8 mouse cellular contexts compared by ENCODE assay signal in the genomic region with DNA sequence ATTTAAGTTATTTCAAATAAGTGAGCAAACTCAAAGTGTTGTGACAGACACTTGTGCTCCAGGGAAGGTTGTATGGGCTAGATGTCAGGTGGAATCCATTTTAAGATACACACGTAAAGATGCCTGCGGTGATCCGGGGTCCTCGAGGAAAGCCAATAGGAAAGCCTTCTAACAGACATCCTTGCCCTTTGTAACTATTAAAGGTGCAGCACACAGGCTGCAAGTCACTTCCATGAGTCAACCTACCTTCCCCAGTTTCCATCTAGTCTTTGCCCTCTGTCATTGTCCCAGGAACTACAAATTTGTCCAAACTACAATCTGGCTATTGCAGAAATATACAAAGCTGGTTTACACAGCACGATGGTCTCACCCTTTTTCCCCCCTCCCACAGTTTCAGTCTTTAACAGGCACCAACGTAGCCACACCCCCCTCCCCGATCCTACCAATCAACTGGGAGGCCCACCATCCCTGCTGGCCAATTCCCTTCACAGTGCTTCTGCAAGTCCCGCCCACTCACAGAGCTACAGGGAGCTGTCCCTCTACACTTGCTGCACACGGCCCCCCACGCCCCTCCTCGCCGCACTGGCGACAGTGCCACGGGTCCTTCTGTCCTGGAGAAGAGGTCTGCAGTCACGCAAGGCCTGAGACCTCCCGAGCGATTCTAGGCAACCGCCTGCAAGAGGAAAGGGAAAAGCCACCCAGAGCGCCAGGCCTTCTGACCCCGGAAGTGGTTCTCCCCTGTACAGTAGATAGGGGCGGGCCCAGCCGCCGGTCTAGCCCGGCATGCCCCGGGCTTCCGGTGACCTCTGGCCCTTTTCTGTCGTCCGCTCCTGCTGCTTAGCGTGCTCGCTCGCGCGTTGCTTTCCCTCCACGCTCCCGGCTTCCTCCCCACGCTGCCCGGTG. TPM values are rescaled to one million over a fixed set of nuclear protein-coding genes. Genes with fewer than 3 reads are reported as not detected.
DNase-seq lines count a peak whose midpoint lies in the region; ATAC-seq and TF ChIP-seq lines count a peak whose summit lies in the region.

A gene (plus strand): TSS at position 791 of the 903 bp plus-strand sequence.

- DNase-seq in gastrocnemius, adult 8-10 months (ENCODE audit: low spot score in 2 of 2), result peak; percentile 88 to 89
- DNase-seq in hindlimb bud, embryonic 11.5 days (ENCODE audit: extremely low spot score, low read depth, low spot score), result peak; percentile 95
- DNase-seq in left cerebral cortex, adult 8-10 months (ENCODE audit: low spot score in 2 of 2), result peak; percentile 90 to 97
- DNase-seq in right cerebral cortex, postnatal 10 days (ENCODE audit: low spot score in 2 of 2), result peak; percentile 97 to 98
- peak; percentile 86 for DNase-seq in urinary bladder, postnatal 25 days (ENCODE audit: low spot score)

- peak; percentile 37; the same call in 1 of the 2 replicates for TF ChIP-seq POLR2A in cortical plate, adult 2 months (IDR thresholded peaks at IDR 0.05; ENCODE audit: extremely low read depth, insufficient read depth, low read length)

- no peaks in the 10 kb centered on the region for H3K27me3 ChIP-seq in megakaryocyte, embryonic 14.5 days (replicated peaks)

- ATAC-seq in activated CD4-positive, CD25-positive, alpha-beta regulatory T cell, adult 4 months, result peak; percentile 94

- H3K4me3 ChIP-seq in cortical plate, adult 2 months (ENCODE audit: insufficient read depth, low read length), result peak within 1 kb of the TSS; percentile 56
- peak within 1 kb of the TSS; percentile 95 for H3K4me3 ChIP-seq in megakaryocyte, embryonic 14.5 days (replicated peaks)

- H3K36me3 ChIP-seq in megakaryocyte, embryonic 14.5 days (replicated peaks; ENCODE audit: low read length), result peaks cover 3% of the 10 kb centered on the region

- H3K4me1 ChIP-seq in cortical plate, adult 2 months (ENCODE audit: control insufficient read depth, insufficient read depth, low read length), result peaks cover 6% of the 10 kb centered on the region
- H3K4me1 ChIP-seq in megakaryocyte, embryonic 14.5 days, result peaks cover 39% of the 10 kb centered on the region

- peak within 1 kb of the TSS; percentile 75 for H3K27ac ChIP-seq in cortical plate, adult 2 months (ENCODE audit: insufficient read depth, low read length)

- no peak for TF ChIP-seq CTCF in cortical plate, adult 2 months (IDR thresholded peaks at IDR 0.05; ENCODE audit: extremely low read depth, insufficient read depth, low read length)

- no peaks in the 10 kb centered on the region for H3K9me3 ChIP-seq in megakaryocyte, embryonic 14.5 days

RNA-seq across cellular contexts. Expression of the gene that starts here (rescaled TPM):
- 10 to 100 TPM; 10.1 to 14.7 TPM for polyA plus RNA-seq in activated CD4-positive, CD25-positive, alpha-beta regulatory T cell, adult 4 months (2017; shearing (Covaris generic))
- 53.3 and 56.2 TPM in 2 replicates for polyA plus RNA-seq in cortical plate, adult 2 months (2012; rRNA removed)
- 10 to 100 TPM; 30.0 to 34.5 (median 32.2) TPM for total RNA-seq in gastrocnemius, adult 8-10 months (2022)
- 100 to 1,000 TPM; 105 to 125 (median 117) TPM for total RNA-seq in left cerebral cortex, adult 8-10 months (2022)
- 6.6 and 17.6 TPM in 2 replicates for polyA plus RNA-seq in megakaryocyte, embryonic 14.5 days (2012; ENCODE audit: insufficient read depth, low replicate concordance)

Comparison
In these comparisons a context has a peak if more than half of its experiments do, and no peak if none do; other contexts are left out.
1. Peak in every context shown above with its lines: DNase-seq, ATAC-seq, H3K4me3 ChIP-seq and H3K27ac ChIP-seq.